8 mouse cellular contexts compared by ENCODE assay signal in genomic region chr2:71745610-71746374, GRCm38 (mm10). TPM values are rescaled to one million over a fixed set of nuclear protein-coding genes. Genes with fewer than 3 reads are reported as not detected.
DNase-seq lines count a peak whose midpoint lies in the region; ATAC-seq and TF ChIP-seq lines count a peak whose summit lies in the region.

TSS of gene Itga6 (plus strand) at chr2:71745616.

- no peak within 1 kb of the TSS for H3K4me3 ChIP-seq in lung, embryonic 14.5 days (ENCODE audit: low read depth, low read length)
- peak within 1 kb of the TSS; percentile 28; the same call in 1 of the 2 replicates for H3K4me3 ChIP-seq in embryonic facial prominence, embryonic 10.5 days
- no peak within 1 kb of the TSS for H3K4me3 ChIP-seq in heart, embryonic 14.5 days (ENCODE audit: control insufficient read depth in 1 of 2, insufficient read depth in 1 of 2, low read depth in 1 of 2, low read length in 2 of 2)
- no peak within 1 kb of the TSS for H3K4me3 ChIP-seq in neural tube, embryonic 13.5 days

- no peak for TF ChIP-seq CTCF in lung, embryonic 14.5 days (IDR thresholded peaks at IDR 0.05; ENCODE audit: low read depth)

- H3K27me3 ChIP-seq in lung, embryonic 14.5 days (ENCODE audit: insufficient read depth, low read length): no peaks in the 10 kb centered on the region
- H3K27me3 ChIP-seq in embryonic facial prominence, embryonic 10.5 days (replicated peaks; ENCODE audit: low read depth, poor library complexity, severe bottlenecking): peaks cover 5% of the 10 kb centered on the region
- no peaks in the 10 kb centered on the region for H3K27me3 ChIP-seq in heart, embryonic 14.5 days (ENCODE audit: control insufficient read depth, insufficient read depth, low read length)
- no peaks in the 10 kb centered on the region for H3K27me3 ChIP-seq in neural tube, embryonic 13.5 days

- H3K4me2 ChIP-seq in lung, embryonic 14.5 days: peak within 1 kb of the TSS; percentile 27; the same call in 1 of the 2 replicates
- H3K4me2 ChIP-seq in heart, embryonic 14.5 days (ENCODE audit: low read length): peak within 1 kb of the TSS; percentile 11; the same call in 1 of the 2 replicates
- no peak within 1 kb of the TSS for H3K4me2 ChIP-seq in neural tube, embryonic 13.5 days

- H3K9ac ChIP-seq in lung, embryonic 14.5 days: 0 out of 2 replicates have a peak within 1 kb of the TSS, but pooled peaks have one; percentile 1
- peak within 1 kb of the TSS; percentile 32; the same call in 1 of the 2 replicates for H3K9ac ChIP-seq in heart, embryonic 14.5 days (ENCODE audit: low read length)
- H3K9ac ChIP-seq in neural tube, embryonic 13.5 days: no peak within 1 kb of the TSS

- ATAC-seq in lung, embryonic 14.5 days (ENCODE audit: insufficient read depth): no peak
- no peak for ATAC-seq in heart, embryonic 14.5 days (ENCODE audit: insufficient number of reproducible peaks, insufficient read depth, low FRiP score, low read depth)
- ATAC-seq in neural tube, embryonic 13.5 days (ENCODE audit: low read depth): no peak
- no peak for ATAC-seq in erythroblast, adult 5-6 weeks (replicated peaks; ENCODE audit: low FRiP score, poor library complexity, severe bottlenecking)

- peak within 1 kb of the TSS; percentile 37 for H3K27ac ChIP-seq in lung, embryonic 14.5 days (ENCODE audit: low read depth)
- H3K27ac ChIP-seq in embryonic facial prominence, embryonic 10.5 days (replicated peaks): peak within 1 kb of the TSS; percentile 74
- peak within 1 kb of the TSS; percentile 73 to 89 for H3K27ac ChIP-seq in heart, embryonic 14.5 days (replicated peaks in 1 of 2; ENCODE audit: control insufficient read depth in 1 of 2, insufficient read depth in 1 of 2, low read depth in 2 of 2, low read length in 2 of 2)
- H3K27ac ChIP-seq in neural tube, embryonic 13.5 days (replicated peaks): no peak within 1 kb of the TSS

- WGBS in lung, embryonic 14.5 days: 69% methylated on average over 6 of the region's 6 CpGs
- 41% methylated on average over 6 of the region's 6 CpGs for WGBS in embryonic facial prominence, embryonic 10.5 days
- 84% methylated on average over 6 of the region's 6 CpGs for WGBS in heart, embryonic 14.5 days
- 63% methylated on average over 6 of the region's 6 CpGs for WGBS in neural tube, embryonic 13.5 days

- intact Hi-C loops in left cerebral cortex, postnatal 14 days (cut with DNase I): no loop called here

- H3K4me1 ChIP-seq in lung, embryonic 14.5 days (ENCODE audit: insufficient read depth): peaks cover 13% of the 10 kb centered on the region
- H3K4me1 ChIP-seq in embryonic facial prominence, embryonic 10.5 days: peaks cover 67% of the 10 kb centered on the region
- H3K4me1 ChIP-seq in heart, embryonic 14.5 days (ENCODE audit: control insufficient read depth in 2 of 2, insufficient read depth in 2 of 2, low read length in 2 of 2): peaks cover 33 to 40% of the 10 kb centered on the region in 2 experiments
- H3K4me1 ChIP-seq in neural tube, embryonic 13.5 days (replicated peaks): peaks cover 48% of the 10 kb centered on the region

- H3K36me3 ChIP-seq in lung, embryonic 14.5 days (ENCODE audit: insufficient read depth): no peaks in the 10 kb centered on the region
- no peaks in the 10 kb centered on the region for H3K36me3 ChIP-seq in embryonic facial prominence, embryonic 10.5 days (replicated peaks)
- no peaks in the 10 kb centered on the region for H3K36me3 ChIP-seq in heart, embryonic 14.5 days (ENCODE audit: control insufficient read depth, insufficient read depth, low read length)
- no peaks in the 10 kb centered on the region for H3K36me3 ChIP-seq in neural tube, embryonic 13.5 days

- DNase-seq in lung, embryonic 14.5 days: no peak
- no peak for DNase-seq in lung, postnatal 36 days
- DNase-seq in embryonic facial prominence, embryonic 10.5 days (ENCODE audit: low spot score): no peak
- no peak for DNase-seq in left cerebral cortex, postnatal 14 days (ENCODE audit: low spot score in 2 of 2)
- no peak for DNase-seq in retina, embryonic 14.5 days (ENCODE audit: low spot score)

- no peaks in the 10 kb centered on the region for H3K9me3 ChIP-seq in lung, embryonic 14.5 days (ENCODE audit: low read depth, low read length)
- no peaks in the 10 kb centered on the region for H3K9me3 ChIP-seq in embryonic facial prominence, embryonic 10.5 days
- H3K9me3 ChIP-seq in heart, embryonic 14.5 days (ENCODE audit: control insufficient read depth, low read length): no peaks in the 10 kb centered on the region
- H3K9me3 ChIP-seq in neural tube, embryonic 13.5 days: no peaks in the 10 kb centered on the region

RNA-seq across cellular contexts. Expression of gene Itga6, which starts in this region (rescaled TPM):
- polyA plus RNA-seq in lung, embryonic 14.5 days (2014; fragmentation: Nextera tagmentation; extraction: Ambion mirVana): 97.3 and 97.5 TPM in 2 replicates
- polyA plus RNA-seq in embryonic facial prominence, embryonic 10.5 days (2016; fragmentation: Nextera tagmentation; extraction: Ambion mirVana): 30.7 and 31.6 TPM in 2 replicates
- 96.4 and 103 TPM in 2 replicates for polyA plus RNA-seq in heart, embryonic 14.5 days (2014; fragmentation: Nextera tagmentation; extraction: Ambion mirVana)
- 10 to 100 TPM; 27.1 to 29.7 TPM for total RNA-seq in left cerebral cortex, postnatal 14 days (2021)
- polyA plus RNA-seq in neural tube, embryonic 13.5 days (2015; fragmentation: Nextera tagmentation; extraction: Ambion mirVana): 24.6 and 26.3 TPM in 2 replicates
- total RNA-seq in erythroblast, adult 5-6 weeks (2015; ENCODE audit: low replicate concordance): 9.8 and 11.1 TPM in 2 replicates
- 6.6 and 10.0 TPM in 2 replicates for total RNA-seq in erythroblast, adult 5-6 weeks (2017; ENCODE audit: low replicate concordance)
